Mouse (Mus musculus): Measurements from ENCODE around the gene Slc39a11. TPM values are rescaled to one million over a fixed set of nuclear protein-coding genes. Genes with fewer than 3 reads are reported as not detected.

Gene Slc39a11
- polyA plus RNA-seq, 1 experiment from 2014 or later, result 41.6 TPM

GRCm38 (mm10) chr11:113673614-113674013, 23.7 kb upstream of the Slc39a11 start:
- no peak overlapping the region for H3K4me3 ChIP-seq (replicated peaks; ENCODE audit: low read length)
- H3K9me3 ChIP-seq (ENCODE audit: control insufficient read depth, low read length), result no peaks in the 10 kb centered on the region
- H3K4me1 ChIP-seq (replicated peaks; ENCODE audit: control insufficient read depth, insufficient read depth, low read length), result peaks cover 14% of the 10 kb centered on the region
- no peaks in the 10 kb centered on the region for H3K27me3 ChIP-seq (replicated peaks; ENCODE audit: control insufficient read depth, insufficient read depth, low read length)
- no peak overlapping the region for H3K9ac ChIP-seq (replicated peaks; ENCODE audit: low read depth, low read length)
- H3K27ac ChIP-seq (ENCODE audit: low read length), result peak overlapping the region; percentile 27; the same call in 1 of the 2 replicates
- H3K36me3 ChIP-seq (ENCODE audit: control insufficient read depth, insufficient read depth), result peaks cover 11% of the 10 kb centered on the region; the same call in 1 of the 2 replicates
- H3K4me2 ChIP-seq (ENCODE audit: low read length), result no peak overlapping the region
- 68% methylated on average over 4 of the region's 4 CpGs for WGBS
- no peak for ATAC-seq

- H3K4me3 ChIP-seq (replicated peaks; ENCODE audit: low read length), result no peak overlapping the region
- ATAC-seq, result no peak
- no peak overlapping the region for H3K27ac ChIP-seq (ENCODE audit: low read length)
- no peaks in the 10 kb centered on the region for H3K9me3 ChIP-seq (ENCODE audit: control insufficient read depth, low read length)
- 0 out of 2 replicates have a peak, but pooled peaks cover 3% of the 10 kb centered on the region for H3K36me3 ChIP-seq (ENCODE audit: control insufficient read depth, insufficient read depth)
- H3K27me3 ChIP-seq (replicated peaks; ENCODE audit: control insufficient read depth, insufficient read depth, low read length), result no peaks in the 10 kb centered on the region
- peaks cover 19% of the 10 kb centered on the region for H3K4me1 ChIP-seq (replicated peaks; ENCODE audit: control insufficient read depth, insufficient read depth, low read length)
- no peak overlapping the region for H3K9ac ChIP-seq (replicated peaks; ENCODE audit: low read depth, low read length)
- 70% methylated on average over 4 of the region's 4 CpGs for WGBS
- no peak overlapping the region for H3K4me2 ChIP-seq (ENCODE audit: low read length)
Observed at GRCm38 (mm10) chr11:113669711-113670110, 19.8 kb upstream of the Slc39a11 start.

GRCm38 (mm10) chr11:113668857-113669256, 19.0 kb upstream of the Slc39a11 start:
- Histone ChIP-seq H3K9me3 (ENCODE audit: control insufficient read depth, low read length) (no peaks in the 10 kb centered on the region), H3K9ac (replicated peaks; ENCODE audit: low read depth, low read length) (no peak overlapping the region), H3K4me2 (ENCODE audit: low read length) (no peak overlapping the region), H3K36me3 (ENCODE audit: control insufficient read depth, insufficient read depth) (peaks cover 9% of the 10 kb centered on the region; the same call in 1 of the 2 replicates), H3K4me1 (replicated peaks; ENCODE audit: control insufficient read depth, insufficient read depth, low read length) (peaks cover 17% of the 10 kb centered on the region), H3K4me3 (replicated peaks; ENCODE audit: low read length) (no peak overlapping the region), H3K27ac (ENCODE audit: low read length) (no peak overlapping the region), H3K27me3 (replicated peaks; ENCODE audit: control insufficient read depth, insufficient read depth, low read length) (no peaks in the 10 kb centered on the region)
- ATAC-seq, result no peak
- whole genome bisulfite sequencing, result 91% methylated on average over 5 of the region's 5 CpGs

- H3K9me3 ChIP-seq (ENCODE audit: control insufficient read depth, low read length), result no peaks in the 10 kb centered on the region
- no peak overlapping the region for H3K9ac ChIP-seq (replicated peaks; ENCODE audit: low read depth, low read length)
- no peak overlapping the region for H3K27ac ChIP-seq (ENCODE audit: low read length)
- no peak overlapping the region for H3K4me3 ChIP-seq (replicated peaks; ENCODE audit: low read length)
- peaks cover 13% of the 10 kb centered on the region; the same call in 1 of the 2 replicates for H3K36me3 ChIP-seq (ENCODE audit: control insufficient read depth, insufficient read depth)
- H3K4me1 ChIP-seq (replicated peaks; ENCODE audit: control insufficient read depth, insufficient read depth, low read length), result peaks cover 10% of the 10 kb centered on the region; the same call in 1 of the 2 replicates
- no peak overlapping the region for H3K4me2 ChIP-seq (ENCODE audit: low read length)
- no peaks in the 10 kb centered on the region for H3K27me3 ChIP-seq (replicated peaks; ENCODE audit: control insufficient read depth, insufficient read depth, low read length)
- ATAC-seq, result no peak
- WGBS, result 90% methylated on average over 4 of the region's 4 CpGs
Observed at GRCm38 (mm10) chr11:113667704-113668103, 17.8 kb upstream of the Slc39a11 start.

- H3K4me2 ChIP-seq (ENCODE audit: low read length), result no peak overlapping the region
- H3K4me1 ChIP-seq (replicated peaks; ENCODE audit: control insufficient read depth, insufficient read depth, low read length), result peaks cover 10% of the 10 kb centered on the region; the same call in 1 of the 2 replicates
- H3K9ac ChIP-seq (replicated peaks; ENCODE audit: low read depth, low read length), result no peak overlapping the region
- no peak overlapping the region for H3K27ac ChIP-seq (ENCODE audit: low read length)
- 58% methylated on average over 2 of the region's 2 CpGs for WGBS
- H3K36me3 ChIP-seq (ENCODE audit: control insufficient read depth, insufficient read depth), result peaks cover 13% of the 10 kb centered on the region; the same call in 1 of the 2 replicates
- H3K4me3 ChIP-seq (replicated peaks; ENCODE audit: low read length), result no peak overlapping the region
- no peaks in the 10 kb centered on the region for H3K9me3 ChIP-seq (ENCODE audit: control insufficient read depth, low read length)
- peak; percentile 50 for ATAC-seq
- H3K27me3 ChIP-seq (replicated peaks; ENCODE audit: control insufficient read depth, insufficient read depth, low read length), result no peaks in the 10 kb centered on the region
Observed at GRCm38 (mm10) chr11:113667122-113667521, 17.2 kb upstream of the Slc39a11 start.

GRCm38 (mm10) chr11:113666648-113667047, 16.8 kb upstream of the Slc39a11 start:
- H3K9me3 ChIP-seq (ENCODE audit: control insufficient read depth, low read length), result no peaks in the 10 kb centered on the region
- WGBS, result 65% methylated on average over 10 of the region's 10 CpGs
- H3K36me3 ChIP-seq (ENCODE audit: control insufficient read depth, insufficient read depth), result peaks cover 13% of the 10 kb centered on the region; the same call in 1 of the 2 replicates
- H3K4me3 ChIP-seq (replicated peaks; ENCODE audit: low read length), result no peak overlapping the region
- no peak overlapping the region for H3K27ac ChIP-seq (ENCODE audit: low read length)
- H3K9ac ChIP-seq (replicated peaks; ENCODE audit: low read depth, low read length), result no peak overlapping the region
- ATAC-seq, result no peak
- peaks cover 10% of the 10 kb centered on the region; the same call in 1 of the 2 replicates for H3K4me1 ChIP-seq (replicated peaks; ENCODE audit: control insufficient read depth, insufficient read depth, low read length)
- H3K4me2 ChIP-seq (ENCODE audit: low read length), result no peak overlapping the region
- no peaks in the 10 kb centered on the region for H3K27me3 ChIP-seq (replicated peaks; ENCODE audit: control insufficient read depth, insufficient read depth, low read length)

GRCm38 (mm10) chr11:113666205-113666604, 16.3 kb upstream of the Slc39a11 start:
- Histone ChIP-seq H3K9me3 (ENCODE audit: control insufficient read depth, low read length) (no peaks in the 10 kb centered on the region), H3K27ac (ENCODE audit: low read length) (no peak overlapping the region), H3K9ac (replicated peaks; ENCODE audit: low read depth, low read length) (no peak overlapping the region), H3K27me3 (replicated peaks; ENCODE audit: control insufficient read depth, insufficient read depth, low read length) (no peaks in the 10 kb centered on the region), H3K4me3 (replicated peaks; ENCODE audit: low read length) (no peak overlapping the region), H3K4me2 (ENCODE audit: low read length) (no peak overlapping the region), H3K36me3 (ENCODE audit: control insufficient read depth, insufficient read depth) (peaks cover 14% of the 10 kb centered on the region; the same call in 1 of the 2 replicates), H3K4me1 (replicated peaks; ENCODE audit: control insufficient read depth, insufficient read depth, low read length) (peaks cover 10% of the 10 kb centered on the region; the same call in 1 of the 2 replicates)
- no peak for ATAC-seq
- 60% methylated on average over 6 of the region's 6 CpGs for WGBS

- H3K9me3 ChIP-seq (ENCODE audit: control insufficient read depth, low read length), result no peaks in the 10 kb centered on the region
- no peak for ATAC-seq
- H3K36me3 ChIP-seq (ENCODE audit: control insufficient read depth, insufficient read depth), result peaks cover 23% of the 10 kb centered on the region
- 68% methylated on average over 2 of the region's 2 CpGs for WGBS
- no peak overlapping the region for H3K9ac ChIP-seq (replicated peaks; ENCODE audit: low read depth, low read length)
- H3K4me3 ChIP-seq (replicated peaks; ENCODE audit: low read length), result no peak overlapping the region
- no peak overlapping the region for H3K27ac ChIP-seq (ENCODE audit: low read length)
- no peak overlapping the region for H3K4me2 ChIP-seq (ENCODE audit: low read length)
- no peaks in the 10 kb centered on the region for H3K27me3 ChIP-seq (replicated peaks; ENCODE audit: control insufficient read depth, insufficient read depth, low read length)
- peaks cover 10% of the 10 kb centered on the region; the same call in 1 of the 2 replicates for H3K4me1 ChIP-seq (replicated peaks; ENCODE audit: control insufficient read depth, insufficient read depth, low read length)
Observed at GRCm38 (mm10) chr11:113664279-113664678, 14.4 kb upstream of the Slc39a11 start.

- Histone ChIP-seq H3K9ac (replicated peaks; ENCODE audit: low read depth, low read length) (no peak overlapping the region), H3K4me2 (ENCODE audit: low read length) (no peak overlapping the region), H3K4me1 (replicated peaks; ENCODE audit: control insufficient read depth, insufficient read depth, low read length) (peaks cover 4% of the 10 kb centered on the region; the same call in 1 of the 2 replicates), H3K4me3 (replicated peaks; ENCODE audit: low read length) (no peak overlapping the region), H3K27me3 (replicated peaks; ENCODE audit: control insufficient read depth, insufficient read depth, low read length) (no peaks in the 10 kb centered on the region), H3K9me3 (ENCODE audit: control insufficient read depth, low read length) (no peaks in the 10 kb centered on the region), H3K36me3 (ENCODE audit: control insufficient read depth, insufficient read depth) (peaks cover 31% of the 10 kb centered on the region), H3K27ac (ENCODE audit: low read length) (no peak overlapping the region)
- ATAC-seq, result no peak
- 91% methylated on average over 18 of the region's 18 CpGs for WGBS
Observed at GRCm38 (mm10) chr11:113661835-113662351, 12.0 kb upstream of the Slc39a11 start.

Data from forebrain, embryonic 16.5 days (tissue).